Comparison of ENCODE assay signal across 13 mouse cellular contexts in the genomic region with DNA sequence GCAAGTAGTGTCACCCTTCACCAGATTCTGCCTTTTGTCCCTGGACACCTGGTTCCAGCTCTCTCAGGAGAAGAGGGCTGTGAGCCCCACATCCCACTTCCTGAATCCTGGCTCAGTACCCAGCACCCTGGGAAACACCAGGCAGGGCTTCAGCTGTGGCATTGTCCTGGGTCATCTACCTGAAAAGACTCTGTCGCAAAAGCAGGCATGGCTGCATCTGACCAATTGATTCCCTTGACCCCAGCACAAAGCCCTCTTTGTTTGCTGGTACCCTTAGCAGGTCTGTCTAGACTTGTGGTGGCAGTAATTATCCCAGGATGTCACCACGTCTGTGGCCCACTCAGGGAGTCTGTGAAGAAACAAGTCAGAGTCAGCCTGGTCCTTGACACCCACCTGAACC. TPM values are rescaled to one million over a fixed set of nuclear protein-coding genes. Genes with fewer than 3 reads are reported as not detected.
DNase-seq lines count a peak whose midpoint lies in the region; ATAC-seq and TF ChIP-seq lines count a peak whose summit lies in the region.
"Had no signal": no experiment of that assay in that cellular context is flagged by ENCODE, and none has a peak within 500 bp of the region (broad histone marks: within the 10 kb centered on the region; RNA-seq: fewer than 3 reads in every experiment).

No protein-coding gene starts in this region.

- H3K9ac ChIP-seq in neural tube, embryonic 11.5 days (ENCODE audit: low read length) = peak overlapping the region; percentile 55
- H3K9ac ChIP-seq in midbrain, embryonic 11.5 days (ENCODE audit: low read length) = peak overlapping the region; percentile 41

- DNase-seq in neural tube, embryonic 11.5 days (ENCODE audit: low spot score) = peak; percentile 59
- no peak for DNase-seq in neural tube, embryonic 10.5 days (ENCODE audit: extremely low spot score, low spot score)
- peak; percentile 67 for DNase-seq in hindbrain, embryonic 10.5 days (ENCODE audit: low spot score)
- no peak for DNase-seq in midbrain, embryonic 11.5 days (ENCODE audit: low spot score, missing footprints)
- no peak for DNase-seq in lung, adult 2 months
- no peak for DNase-seq in thymus, adult 2 months
- no peak for DNase-seq in layer of hippocampus, adult 8-10 months (ENCODE audit: low spot score in 2 of 2)
- DNase-seq: gastrocnemius, postnatal 36 days; kidney, adult 11 months; kidney, postnatal 36 days; thymus, postnatal 14 days had no signal

- peaks cover 38% of the 10 kb centered on the region for H3K4me1 ChIP-seq in neural tube, embryonic 11.5 days (ENCODE audit: control insufficient read depth, insufficient read depth, low read length)
- peaks cover 75% of the 10 kb centered on the region for H3K4me1 ChIP-seq in hindbrain, embryonic 10.5 days (replicated peaks)
- H3K4me1 ChIP-seq in midbrain, embryonic 11.5 days (ENCODE audit: control insufficient read depth, insufficient read depth, low read length) = peaks cover 47% of the 10 kb centered on the region
- peaks cover 7% of the 10 kb centered on the region for H3K4me1 ChIP-seq in lung, adult 2 months (ENCODE audit: control insufficient read depth, insufficient read depth, low read length)
- peaks cover 13% of the 10 kb centered on the region for H3K4me1 ChIP-seq in thymus, adult 2 months (replicated peaks; ENCODE audit: control insufficient read depth, insufficient read depth, low read length)

- 12% methylated on average over 2 of the region's 2 CpGs for WGBS in neural tube, embryonic 11.5 days
- WGBS in hindbrain, embryonic 10.5 days = 12% methylated on average over 2 of the region's 2 CpGs
- 12% methylated on average over 2 of the region's 2 CpGs for WGBS in midbrain, embryonic 11.5 days
- WGBS in lung, adult 2 months = 80% methylated on average over 2 of the region's 2 CpGs
- whole genome bisulfite sequencing in thymus, adult 2 months = 90% methylated on average over 2 of the region's 2 CpGs

- H3K36me3 ChIP-seq in neural tube, embryonic 11.5 days (ENCODE audit: control insufficient read depth, insufficient read depth, low read length) = peaks cover 3% of the 10 kb centered on the region
- peaks cover 53% of the 10 kb centered on the region for H3K36me3 ChIP-seq in hindbrain, embryonic 10.5 days
- H3K36me3 ChIP-seq in midbrain, embryonic 11.5 days (ENCODE audit: control insufficient read depth, insufficient read depth, low read length) = peaks cover 3% of the 10 kb centered on the region; the same call in 1 of the 2 replicates
- H3K36me3 ChIP-seq in thymus, adult 2 months (ENCODE audit: control insufficient read depth, insufficient read depth, low read length) = peaks cover 11% of the 10 kb centered on the region; the same call in 1 of the 2 replicates

- no peak overlapping the region for H3K4me3 ChIP-seq in neural tube, embryonic 11.5 days (ENCODE audit: low read depth, low read length)
- H3K4me3 ChIP-seq in hindbrain, embryonic 10.5 days = peak overlapping the region; percentile 79
- no peak overlapping the region for H3K4me3 ChIP-seq in midbrain, embryonic 11.5 days (ENCODE audit: low read depth, low read length)
- H3K4me3 ChIP-seq in lung, adult 2 months (replicated peaks; ENCODE audit: extremely low read depth, low read depth, low read length) = no peak overlapping the region
- H3K4me3 ChIP-seq in thymus, adult 2 months (ENCODE audit: control insufficient read depth, insufficient read depth, low read length) = no peak overlapping the region
- H3K4me3 ChIP-seq: megakaryocyte, embryonic 14.5 days had no signal

- no peaks in the 10 kb centered on the region for H3K27me3 ChIP-seq in neural tube, embryonic 11.5 days (ENCODE audit: control insufficient read depth, insufficient read depth, low read length)
- no peaks in the 10 kb centered on the region for H3K27me3 ChIP-seq in hindbrain, embryonic 10.5 days (ENCODE audit: insufficient read depth, poor library complexity, severe bottlenecking)
- no peaks in the 10 kb centered on the region for H3K27me3 ChIP-seq in midbrain, embryonic 11.5 days (ENCODE audit: control insufficient read depth, insufficient read depth, low read length)
- no peaks in the 10 kb centered on the region for H3K27me3 ChIP-seq in thymus, adult 2 months (ENCODE audit: control insufficient read depth, insufficient read depth, low read length)
- H3K27me3 ChIP-seq: megakaryocyte, embryonic 14.5 days had no signal

- ATAC-seq in neural tube, embryonic 11.5 days (ENCODE audit: insufficient read depth, low FRiP score, low TSS enrichment) = peak; percentile 20
- ATAC-seq in midbrain, embryonic 11.5 days (ENCODE audit: low FRiP score) = no peak

- TF ChIP-seq POLR2A in lung, adult 2 months (IDR thresholded peaks at IDR 0.05; ENCODE audit: borderline replicate concordance, extremely low read depth, low read depth, low read length) = no peak
- TF ChIP-seq POLR2A in thymus, adult 2 months (IDR thresholded peaks at IDR 0.05; ENCODE audit: control insufficient read depth, extremely low read depth, insufficient read depth, low read length, poor library complexity) = no peak

- peak overlapping the region; percentile 25 for H3K4me2 ChIP-seq in neural tube, embryonic 11.5 days (ENCODE audit: low read depth)
- peak overlapping the region; percentile 17; the same call in 1 of the 2 replicates for H3K4me2 ChIP-seq in midbrain, embryonic 11.5 days

- no peaks in the 10 kb centered on the region for H3K9me3 ChIP-seq in neural tube, embryonic 11.5 days (ENCODE audit: control insufficient read depth, low read length)
- H3K9me3 ChIP-seq in hindbrain, embryonic 10.5 days = no peaks in the 10 kb centered on the region
- no peaks in the 10 kb centered on the region for H3K9me3 ChIP-seq in midbrain, embryonic 11.5 days (ENCODE audit: control insufficient read depth, low read length)
- H3K9me3 ChIP-seq: megakaryocyte, embryonic 14.5 days had no signal

- peak overlapping the region; percentile 96 for H3K27ac ChIP-seq in neural tube, embryonic 11.5 days (ENCODE audit: low read depth, low read length)
- peak overlapping the region; percentile 97 for H3K27ac ChIP-seq in hindbrain, embryonic 10.5 days
- peak overlapping the region; percentile 96 for H3K27ac ChIP-seq in midbrain, embryonic 11.5 days (ENCODE audit: low read depth, low read length)
- H3K27ac ChIP-seq in thymus, adult 2 months (ENCODE audit: control insufficient read depth, insufficient read depth, low read length) = no peak overlapping the region

- no peak for TF ChIP-seq CTCF in lung, adult 2 months (IDR thresholded peaks at IDR 0.05; ENCODE audit: insufficient read depth, low read length)
- TF ChIP-seq CTCF in thymus, adult 2 months (IDR thresholded peaks at IDR 0.05; ENCODE audit: borderline replicate concordance, control insufficient read depth, extremely low read depth, insufficient read depth, low read length, poor library complexity) = no peak

RNA-seq across cellular contexts. Expression of gene Pgpep1, which starts 4.7 kb away (rescaled TPM):
- polyA plus RNA-seq in neural tube, embryonic 11.5 days (2014; fragmentation: Nextera tagmentation; extraction: Ambion mirVana) = 246 and 268 TPM in 2 replicates
- 87.4 and 141 TPM in 2 replicates for polyA plus RNA-seq in hindbrain, embryonic 10.5 days (2016; fragmentation: Nextera tagmentation; extraction: Ambion mirVana)
- polyA plus RNA-seq in midbrain, embryonic 11.5 days (2014; fragmentation: Nextera tagmentation; extraction: Ambion mirVana) = 103 and 108 TPM in 2 replicates
- polyA plus RNA-seq in lung, adult 2 months (2012; rRNA removed) = 32.2 and 33.7 TPM in 2 replicates
- 40.7 and 41.9 TPM in 2 replicates for polyA plus RNA-seq in thymus, adult 2 months (2012; rRNA removed)
- total RNA-seq in layer of hippocampus, adult 8-10 months (2022) = 10 to 100 TPM; 19.8 to 34.7 (median 23.3) TPM

RNA-seq across cellular contexts. Expression of gene Lsm4, which starts 17.6 kb away (rescaled TPM):
- polyA plus RNA-seq in neural tube, embryonic 11.5 days (2014; fragmentation: Nextera tagmentation; extraction: Ambion mirVana) = 298 and 301 TPM in 2 replicates
- 344 and 354 TPM in 2 replicates for polyA plus RNA-seq in hindbrain, embryonic 10.5 days (2016; fragmentation: Nextera tagmentation; extraction: Ambion mirVana)
- polyA plus RNA-seq in midbrain, embryonic 11.5 days (2014; fragmentation: Nextera tagmentation; extraction: Ambion mirVana) = 305 and 326 TPM in 2 replicates
- 75.2 and 76.3 TPM in 2 replicates for polyA plus RNA-seq in lung, adult 2 months (2012; rRNA removed)
- polyA plus RNA-seq in thymus, adult 2 months (2012; rRNA removed) = 192 and 199 TPM in 2 replicates
- 10 to 100 TPM; 57.1 to 66.2 (median 64.1) TPM for total RNA-seq in layer of hippocampus, adult 8-10 months (2022)

RNA-seq across cellular contexts. Expression of gene Gdf15, which starts 23.2 kb away (rescaled TPM):
- polyA plus RNA-seq in neural tube, embryonic 11.5 days (2014; fragmentation: Nextera tagmentation; extraction: Ambion mirVana) = 0.28 TPM in 1 of 2 replicates, not detected in the other
- not detected in 2 replicates for polyA plus RNA-seq in hindbrain, embryonic 10.5 days (2016; fragmentation: Nextera tagmentation; extraction: Ambion mirVana)
- polyA plus RNA-seq in midbrain, embryonic 11.5 days (2014; fragmentation: Nextera tagmentation; extraction: Ambion mirVana) = 0.10 and 0.11 TPM in 2 replicates
- polyA plus RNA-seq in lung, adult 2 months (2012; rRNA removed) = 5.4 and 6.6 TPM in 2 replicates
- polyA plus RNA-seq in thymus, adult 2 months (2012; rRNA removed) = 6.7 and 7.5 TPM in 2 replicates
- not detected for total RNA-seq in layer of hippocampus, adult 8-10 months (2022)
- total RNA-seq: left cerebral cortex, postnatal 10 days had no signal

RNA-seq across cellular contexts. Expression of gene Lrrc25, which starts 39.5 kb away (rescaled TPM):
- polyA plus RNA-seq in neural tube, embryonic 11.5 days (2014; fragmentation: Nextera tagmentation; extraction: Ambion mirVana) = 0.85 and 1.2 TPM in 2 replicates
- polyA plus RNA-seq in hindbrain, embryonic 10.5 days (2016; fragmentation: Nextera tagmentation; extraction: Ambion mirVana) = 1.1 and 1.6 TPM in 2 replicates
- polyA plus RNA-seq in midbrain, embryonic 11.5 days (2014; fragmentation: Nextera tagmentation; extraction: Ambion mirVana) = 1.2 and 1.3 TPM in 2 replicates
- 10.4 and 10.5 TPM in 2 replicates for polyA plus RNA-seq in lung, adult 2 months (2012; rRNA removed)
- polyA plus RNA-seq in thymus, adult 2 months (2012; rRNA removed) = 15.3 and 18.5 TPM in 2 replicates
- total RNA-seq in layer of hippocampus, adult 8-10 months (2022) = 1 to 10 TPM in 2 of 4 experiments, under 1 TPM in 2; 0.24 to 1.6 (median 1.1) TPM

RNA-seq across cellular contexts. Expression of gene Jund, which starts 43.3 kb away (rescaled TPM):
- polyA plus RNA-seq in neural tube, embryonic 11.5 days (2014; fragmentation: Nextera tagmentation; extraction: Ambion mirVana) = 167 and 171 TPM in 2 replicates
- polyA plus RNA-seq in hindbrain, embryonic 10.5 days (2016; fragmentation: Nextera tagmentation; extraction: Ambion mirVana) = 64.6 and 128 TPM in 2 replicates
- polyA plus RNA-seq in midbrain, embryonic 11.5 days (2014; fragmentation: Nextera tagmentation; extraction: Ambion mirVana) = 119 and 138 TPM in 2 replicates
- polyA plus RNA-seq in lung, adult 2 months (2012; rRNA removed) = 378 and 717 TPM in 2 replicates
- polyA plus RNA-seq in thymus, adult 2 months (2012; rRNA removed) = 540 and 792 TPM in 2 replicates
- 100 to 1,000 TPM; 149 to 190 (median 160) TPM for total RNA-seq in layer of hippocampus, adult 8-10 months (2022)

Comparison
In these comparisons a context has a peak if more than half of its experiments do, and no peak if none do; other contexts are left out.
1. DNase-seq: peak in neural tube, embryonic 11.5 days (single experiment) and hindbrain, embryonic 10.5 days (single experiment); none in neural tube, embryonic 10.5 days (single experiment), midbrain, embryonic 11.5 days (single experiment), lung, adult 2 months (single experiment), thymus, adult 2 months (single experiment) and layer of hippocampus, adult 8-10 months (0 of 2).